Mouse (Mus musculus) hindbrain, postnatal 0 days (tissue): ENCODE results near the gene Wbp2. TPM values are rescaled to one million over a fixed set of nuclear protein-coding genes. Genes with fewer than 3 reads are reported as not detected.
A peak's percentile ranks its signal among the peaks of the same experiment; 100 is the strongest.

ENCODE experiments used
- ATAC-seq: fragments of 200-750 bp; cut with Nextera tagmentation; 2 replicates; pipeline ENCODE4 v1.8.0; 2017; ENCODE audit warnings: mild to moderate bottlenecking, moderate TSS enrichment, moderate library complexity
- DNase-seq: peaks from one replicate; pipeline ENCODE4 v3.0.0-alpha.2; 2015; ENCODE audit warnings: low spot score
- H3K27ac ChIP-seq: fragments of 300-500 bp; sonication (generic); 2 replicates; pipeline ENCODE4 v1.5.1; 2014; ENCODE audit warnings: mild to moderate bottlenecking
- H3K27me3 ChIP-seq: fragments of 300-500 bp; sonication (generic); 2 replicates; pipeline ENCODE4 v1.6.1; 2014; ENCODE audit warnings: low read length, mixed read lengths; ENCODE audit not compliant: insufficient read depth
- H3K36me3 ChIP-seq: fragments of 300-500 bp; sonication (generic); 2 replicates; pipeline ENCODE4 v1.6.1; 2014; ENCODE audit warnings: low read length, mixed read lengths; ENCODE audit not compliant: insufficient read depth
- H3K4me1 ChIP-seq: fragments of 300-500 bp; sonication (generic); 2 replicates; pipeline ENCODE4 v1.6.1; 2014; ENCODE audit warnings: antibody characterized with exemption, low read length, mixed read lengths; ENCODE audit not compliant: insufficient read depth
- H3K4me2 ChIP-seq: fragments of 300-500 bp; sonication (generic); 2 replicates; pipeline ENCODE4 v1.6.1; 2014; ENCODE audit warnings: low read depth, mild to moderate bottlenecking, low read length, moderate library complexity, mixed read lengths
- H3K4me3 ChIP-seq: fragments of 300-500 bp; sonication (generic); 2 replicates; pipeline ENCODE4 v1.5.1; 2014; ENCODE audit warnings: low read length
- H3K9ac ChIP-seq: fragments of 300-500 bp; sonication (generic); replicated peaks from 2 replicates; pipeline ENCODE4 v1.6.1; 2014; ENCODE audit warnings: mild to moderate bottlenecking, low read length, moderate library complexity, mixed read lengths
- H3K9me3 ChIP-seq: fragments of 300-500 bp; sonication (generic); 2 replicates; pipeline ENCODE4 v1.6.1; 2016; ENCODE audit warnings: low read length, mixed read lengths
- CTCF ChIP-seq: IDR thresholded peaks from 2 replicates; pipeline ENCODE4 v1.5.1; 2016; ENCODE audit warnings: antibody characterized with exemption, control low read depth, low read depth
- WGBS: fragments of 180-500 bp; shearing (Covaris S2); extraction: QIAGEN DNeasy Blood & Tissue Kit; methylation state at CpG from one replicate; pipeline ENCODE4 v1.1.7; 2014; 5-methylcytosine and 5-hydroxymethylcytosine counted together
- polyA plus RNA-seq: library from polyadenylated mRNA; unstranded; fragments of >200 nt; fragmentation: Nextera tagmentation; extraction: Ambion mirVana; gene quantifications from 2 replicates; pipeline ENCODE4 v1.2.1, GENCODE M21; 2015
- total RNA-seq: library from RNA; depleted of rRNA; stranded (reverse); fragments of >200 nt; gene quantifications from 2 replicates; pipeline ENCODE4 v1.2.3, GENCODE M21; 2014

Gene Wbp2
- total and polyA plus RNA-seq, 2 experiments from 2014 or later, result 171 to 234 TPM

DNA sequence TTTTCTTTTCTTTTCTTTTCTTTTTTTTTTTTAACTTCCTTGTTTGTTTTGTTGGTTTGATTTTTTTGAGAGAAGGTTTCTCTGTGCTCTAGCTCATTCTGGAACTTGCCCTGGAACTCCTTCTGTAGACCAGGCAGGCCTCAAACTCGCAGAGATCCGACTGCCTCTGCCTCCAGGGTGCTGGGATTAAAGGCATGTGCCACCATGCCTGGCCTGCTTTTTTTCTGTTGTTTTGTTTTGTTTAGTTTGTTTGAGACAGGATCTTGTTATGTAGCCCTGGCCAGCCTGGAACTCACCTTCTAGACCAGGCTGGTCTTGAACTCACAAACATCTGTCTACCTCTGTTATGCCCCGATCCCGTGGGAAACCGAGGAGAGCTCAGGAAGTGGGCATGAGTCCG, 2.8 kb upstream of the Wbp2 start:
- H3K27ac ChIP-seq, result no peak overlapping the region
- H3K4me2 ChIP-seq, result no peak overlapping the region
- 92% methylated on average over 6 of the region's 6 CpGs for WGBS
- no peaks in the 10 kb centered on the region for H3K27me3 ChIP-seq
- H3K36me3 ChIP-seq, result no peaks in the 10 kb centered on the region
- no peaks in the 10 kb centered on the region for H3K9me3 ChIP-seq
- no peak for TF ChIP-seq CTCF
- H3K4me3 ChIP-seq, result no peak overlapping the region
- no peak for ATAC-seq
- H3K9ac ChIP-seq, result no peak overlapping the region
- DNase-seq, result no peak
- H3K4me1 ChIP-seq, result peaks cover 8% of the 10 kb centered on the region; the same call in 1 of the 2 replicates

DNA sequence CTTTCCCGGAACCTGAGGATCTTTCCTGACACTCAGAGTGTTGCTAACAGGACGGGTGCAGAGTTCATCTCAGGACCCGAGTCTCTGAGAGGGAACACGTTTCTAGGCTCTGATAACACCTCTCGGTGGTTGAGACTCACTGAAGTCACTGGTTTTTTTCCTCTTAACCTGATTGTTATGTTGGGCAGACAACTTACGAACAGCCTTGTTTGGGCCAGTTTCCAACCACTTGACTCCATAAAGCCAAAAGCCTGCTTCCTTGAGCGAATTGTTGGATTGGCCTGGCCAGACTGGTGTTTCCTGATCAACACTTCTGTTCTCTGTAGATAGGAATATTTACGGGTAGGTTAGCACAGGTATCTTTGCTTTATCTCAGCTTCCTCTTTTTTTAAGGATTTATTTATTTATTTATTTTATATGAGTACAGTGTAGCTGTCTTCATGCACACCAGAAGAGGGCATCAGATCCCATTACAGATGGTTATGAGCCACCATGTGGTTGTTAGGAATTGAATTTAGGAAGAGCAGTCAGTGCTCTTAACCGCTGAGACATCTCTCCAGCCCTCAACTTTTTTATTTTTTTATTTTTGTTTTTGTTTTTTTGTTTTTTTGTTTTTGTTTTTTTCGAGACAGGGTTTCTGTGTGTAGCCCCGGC, 2.1 kb upstream of the Wbp2 start:
- DNase-seq, result no peak
- WGBS, result 84% methylated on average over 11 of the region's 11 CpGs
- peak; percentile 31 for TF ChIP-seq CTCF

DNA sequence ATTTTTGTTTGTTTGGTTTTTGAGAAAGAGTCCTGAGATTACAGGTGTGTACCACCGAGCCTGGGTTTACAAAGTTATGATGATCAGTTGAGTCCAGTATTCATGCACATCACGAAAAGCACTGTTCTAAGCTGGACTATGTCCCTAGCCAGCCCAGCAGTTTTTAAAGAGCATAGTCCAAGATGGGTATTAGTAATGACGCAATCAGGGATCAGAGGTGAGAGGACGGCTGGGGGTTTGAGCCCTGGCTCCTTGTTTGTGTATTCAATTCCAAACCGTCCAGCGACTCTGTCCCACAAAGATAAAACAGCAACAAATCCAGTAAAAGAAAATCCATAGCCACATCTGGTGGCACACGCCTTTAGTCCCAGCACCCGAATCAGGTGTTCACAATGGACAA, 1.4 kb upstream of the Wbp2 start:
- Histone ChIP-seq H3K4me2 (no peak overlapping the region), H3K9me3 (no peaks in the 10 kb centered on the region), H3K36me3 (peaks cover 6% of the 10 kb centered on the region), H3K27ac (no peak overlapping the region), H3K4me3 (no peak overlapping the region), H3K27me3 (no peaks in the 10 kb centered on the region), H3K9ac (no peak overlapping the region), H3K4me1 (peaks cover 8% of the 10 kb centered on the region; the same call in 1 of the 2 replicates)
- no peak for ATAC-seq
- DNase-seq, result no peak
- WGBS, result 80% methylated on average over 8 of the region's 8 CpGs
- TF ChIP-seq CTCF, result no peak

More for the DNA sequence above, 2.1 kb upstream of the Wbp2 start:
- Histone ChIP-seq H3K9ac (no peak overlapping the region), H3K4me2 (no peak overlapping the region), H3K36me3 (no peaks in the 10 kb centered on the region), H3K27ac (no peak overlapping the region), H3K4me3 (no peak overlapping the region), H3K27me3 (no peaks in the 10 kb centered on the region), H3K9me3 (no peaks in the 10 kb centered on the region), H3K4me1 (peaks cover 8% of the 10 kb centered on the region; the same call in 1 of the 2 replicates)
- no peak for ATAC-seq

DNA sequence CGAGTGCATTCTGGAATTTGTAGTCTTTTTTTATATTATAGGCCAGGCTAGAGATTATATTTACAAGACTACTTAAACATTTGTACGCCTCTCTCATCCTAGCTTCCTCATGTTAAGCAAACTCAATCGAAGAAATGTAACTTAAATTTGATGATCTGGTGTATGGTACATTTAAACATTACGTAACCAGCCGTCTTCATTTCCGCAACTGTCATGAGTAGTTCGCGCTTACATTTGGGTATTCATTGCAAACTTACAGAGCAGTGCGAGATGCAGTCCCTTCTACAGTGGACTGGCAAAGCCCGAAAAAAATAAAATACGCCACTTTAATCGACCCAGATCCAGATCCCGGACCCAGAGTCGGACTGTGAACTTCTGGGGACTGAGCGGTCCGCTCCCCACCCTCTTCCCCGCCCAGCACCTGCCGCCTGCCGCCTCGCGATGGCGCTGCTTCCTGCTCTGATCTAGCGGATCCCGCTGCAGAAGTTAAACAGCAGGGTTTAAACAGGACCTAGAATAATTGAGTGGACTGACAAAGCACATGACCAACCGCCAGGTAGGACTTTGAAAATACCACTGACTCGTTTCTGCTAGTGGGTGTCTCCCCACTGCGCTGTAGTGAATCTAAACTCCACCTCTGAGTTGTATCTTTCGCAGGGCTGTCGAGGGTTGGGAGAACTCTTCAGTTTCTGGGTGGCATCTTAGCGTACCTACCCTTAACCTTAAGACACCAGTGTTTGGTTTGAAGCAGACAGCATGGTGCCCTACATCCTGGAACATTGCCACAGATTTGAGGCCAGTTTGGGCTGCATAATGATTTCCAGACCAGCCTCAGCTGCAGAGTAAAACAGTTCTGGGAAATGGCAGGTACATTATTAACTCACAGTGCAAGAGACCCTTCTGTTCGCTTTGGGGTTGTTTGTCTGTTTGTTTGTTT, 667 bp upstream of the Wbp2 start:
- ATAC-seq, result peak; percentile 58
- 4% methylated on average over 31 of the region's 31 CpGs for WGBS

DNA sequence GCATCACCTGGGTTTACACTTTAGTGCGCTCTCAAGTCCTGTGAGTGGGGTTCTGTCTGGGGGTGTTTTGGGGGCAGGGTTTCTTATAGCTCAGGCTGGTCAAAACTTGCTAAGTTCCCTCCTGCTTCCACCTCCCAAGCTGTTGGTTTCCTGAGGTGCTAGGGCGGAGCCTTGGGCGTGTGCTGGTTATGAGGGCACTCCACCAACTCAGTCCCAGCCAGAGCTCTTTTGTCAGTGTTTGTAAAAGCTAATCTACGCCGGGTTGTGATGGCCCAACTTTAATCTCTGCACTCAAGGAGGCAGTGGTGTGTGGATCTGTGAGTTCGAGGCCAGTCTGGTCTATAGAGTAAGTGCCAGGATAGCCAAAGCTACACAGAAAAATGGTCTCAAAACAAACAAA, 2.6 kb downstream of the Wbp2 start:
- no peak for ATAC-seq
- Histone ChIP-seq H3K9me3 (no peaks in the 10 kb centered on the region), H3K4me2 (no peak overlapping the region), H3K36me3 (peaks cover 34% of the 10 kb centered on the region), H3K9ac (no peak overlapping the region), H3K27me3 (no peaks in the 10 kb centered on the region), H3K4me1 (peaks cover 8% of the 10 kb centered on the region; the same call in 1 of the 2 replicates), H3K27ac (no peak overlapping the region), H3K4me3 (no peak overlapping the region)
- no peak for DNase-seq
- no peak for TF ChIP-seq CTCF
- 92% methylated on average over 6 of the region's 6 CpGs for WGBS

More for the DNA sequence above, 667 bp upstream of the Wbp2 start:
- peak overlapping the region; percentile 66; the same call in 1 of the 2 replicates for H3K27ac ChIP-seq
- no peaks in the 10 kb centered on the region for H3K9me3 ChIP-seq
- H3K36me3 ChIP-seq, result peaks cover 8% of the 10 kb centered on the region
- peak overlapping the region; percentile 28 for H3K9ac ChIP-seq
- DNase-seq, result peak; percentile 90
- peak overlapping the region; percentile 62 for H3K4me2 ChIP-seq
- TF ChIP-seq CTCF, result peak; percentile 90
- H3K4me1 ChIP-seq, result peaks cover 8% of the 10 kb centered on the region; the same call in 1 of the 2 replicates
- H3K4me3 ChIP-seq, result peak overlapping the region; percentile 51
- H3K27me3 ChIP-seq, result no peaks in the 10 kb centered on the region

DNA sequence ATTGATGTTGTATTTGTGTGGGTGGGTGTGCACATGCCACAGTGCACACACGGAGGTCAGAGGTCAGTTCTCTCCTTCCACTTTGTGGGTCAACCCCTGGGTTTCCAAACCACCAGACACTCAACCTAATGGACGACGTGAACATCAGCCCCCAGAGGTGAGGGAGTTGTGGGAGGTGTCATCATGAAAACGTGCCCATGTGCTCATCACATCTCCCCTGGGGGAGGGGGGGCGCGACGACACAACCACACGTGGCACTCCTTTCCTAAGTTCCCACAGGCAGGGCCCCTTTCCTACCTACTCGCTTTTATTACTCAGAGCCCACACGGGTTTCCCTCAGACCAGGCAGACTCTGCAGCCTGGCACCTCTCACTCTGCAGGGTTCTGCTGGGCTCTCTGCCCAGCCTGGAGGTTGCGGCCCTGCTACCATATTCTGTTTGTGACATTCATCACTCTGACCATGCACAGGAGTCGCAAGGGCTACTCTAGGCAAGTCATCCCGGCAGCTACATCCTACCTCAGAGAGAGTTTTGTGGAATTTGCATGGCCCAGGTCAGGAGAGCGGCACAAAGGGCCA, 3.6 kb downstream of the Wbp2 start:
- ATAC-seq (no peak), DNase-seq (no peak)
- TF ChIP-seq CTCF, result no peak
- Histone ChIP-seq H3K9me3 (no peaks in the 10 kb centered on the region), H3K27ac (no peak overlapping the region), H3K9ac (no peak overlapping the region), H3K27me3 (no peaks in the 10 kb centered on the region), H3K4me3 (no peak overlapping the region), H3K4me2 (no peak overlapping the region), H3K36me3 (peaks cover 38% of the 10 kb centered on the region), H3K4me1 (peaks cover 9% of the 10 kb centered on the region; the same call in 1 of the 2 replicates)
- 85% methylated on average over 14 of the region's 14 CpGs for WGBS
